Mouse (Mus musculus) embryo, embryonic 10.5 days (tissue): ENCODE measurements at regions not wholly inside any gene's neighbourhood (a gene's known extent, or its start where the extent isn't known, plus 50 kb on each side); places are given as distances from the start of the nearest gene placed in this dataset.

ENCODE experiments used
- DNase-seq: peaks from one replicate; pipeline ENCODE4 v3.0.0-alpha.2; 2015; ENCODE audit warnings: low spot score

DNA sequence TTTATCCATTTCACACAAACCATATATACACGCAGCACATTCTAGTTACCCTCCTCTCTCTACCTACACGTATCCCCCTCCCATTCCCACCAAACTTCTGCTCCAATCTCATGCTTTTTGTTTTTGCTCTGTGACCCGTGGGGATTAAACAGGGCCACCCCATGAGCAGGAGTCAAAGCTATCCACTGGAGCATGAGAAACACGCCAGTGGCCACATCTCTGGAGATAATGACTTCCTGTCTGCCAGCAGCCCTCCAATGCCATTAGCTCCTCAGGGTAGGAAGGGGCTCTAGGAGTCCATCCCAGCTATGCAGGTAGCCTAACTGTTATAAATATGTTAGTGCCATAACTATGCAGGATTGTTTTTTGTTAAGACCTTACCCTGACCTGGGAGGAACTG lies 141.9 kb upstream of the Grb10 start:
- peak; percentile 18 for DNase-seq

DNA sequence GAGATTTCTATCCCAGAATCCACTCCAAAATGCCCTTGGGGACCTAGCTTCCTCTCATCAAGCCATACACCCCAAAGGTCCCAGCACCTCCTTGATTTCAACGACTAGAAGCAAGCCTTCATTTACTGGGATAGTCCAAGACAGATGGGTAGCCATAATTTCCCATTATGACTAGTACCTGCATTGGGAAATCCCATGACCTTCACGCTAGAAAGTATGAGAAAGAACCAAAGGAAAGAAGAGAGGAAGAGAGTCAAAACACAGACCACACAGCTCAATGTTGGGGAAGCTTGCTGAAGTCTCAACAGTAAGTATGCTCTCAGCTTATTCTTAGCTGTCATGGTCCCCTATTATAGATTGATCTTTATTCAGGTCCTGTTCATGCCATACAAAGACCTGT lies 133.9 kb upstream of the Grb10 start:
- DNase-seq: no peak

DNA sequence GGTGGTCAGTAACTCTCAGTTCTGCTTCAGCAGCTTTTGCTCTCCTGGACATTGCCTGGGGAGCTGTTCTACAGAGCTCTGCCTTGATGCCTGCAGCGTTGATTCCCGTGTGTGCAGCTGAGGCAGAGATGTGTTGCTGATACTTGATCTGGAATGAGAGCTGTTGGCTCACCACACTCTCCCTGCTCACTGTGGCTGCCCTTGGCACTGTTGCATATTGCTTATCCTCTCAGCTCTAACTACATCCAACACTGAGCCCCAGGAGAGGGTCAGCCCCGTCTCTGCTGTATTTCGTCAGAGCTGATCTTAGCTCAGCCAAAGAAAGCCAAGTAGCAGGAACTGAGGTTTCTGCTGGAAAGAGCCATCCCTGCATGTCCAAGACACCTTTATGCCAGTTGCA lies 132.8 kb upstream of the Grb10 start:
- DNase-seq: no peak

DNA sequence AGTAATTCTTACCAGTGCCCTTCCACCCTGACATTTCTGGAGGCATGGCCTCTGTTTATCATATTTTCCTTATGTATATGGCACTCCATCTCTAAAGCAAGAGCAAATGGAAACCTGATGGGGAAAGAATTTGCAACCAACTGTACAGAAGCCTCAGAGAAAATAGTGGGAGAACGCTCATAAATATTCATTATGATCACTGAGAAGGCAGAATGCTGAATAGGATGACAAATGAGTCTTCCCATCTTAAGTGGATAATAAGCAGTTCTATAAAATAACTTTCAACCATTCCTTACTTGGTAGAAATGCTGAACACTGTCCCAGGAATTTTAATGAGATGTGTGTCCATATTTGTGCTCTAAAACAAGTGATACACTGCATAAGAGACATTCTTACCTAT lies 129.9 kb upstream of the Grb10 start:
- no peak for DNase-seq
